Mouse (Mus musculus): Measurements from ENCODE around the gene Gm21974. TPM values are rescaled to one million over a fixed set of nuclear protein-coding genes. Genes with fewer than 3 reads are reported as not detected.
A peak's percentile ranks its signal among the peaks of the same experiment; 100 is the strongest.

The Gm21974 gene
- polyA plus RNA-seq, 2 experiments, result not detected

DNA sequence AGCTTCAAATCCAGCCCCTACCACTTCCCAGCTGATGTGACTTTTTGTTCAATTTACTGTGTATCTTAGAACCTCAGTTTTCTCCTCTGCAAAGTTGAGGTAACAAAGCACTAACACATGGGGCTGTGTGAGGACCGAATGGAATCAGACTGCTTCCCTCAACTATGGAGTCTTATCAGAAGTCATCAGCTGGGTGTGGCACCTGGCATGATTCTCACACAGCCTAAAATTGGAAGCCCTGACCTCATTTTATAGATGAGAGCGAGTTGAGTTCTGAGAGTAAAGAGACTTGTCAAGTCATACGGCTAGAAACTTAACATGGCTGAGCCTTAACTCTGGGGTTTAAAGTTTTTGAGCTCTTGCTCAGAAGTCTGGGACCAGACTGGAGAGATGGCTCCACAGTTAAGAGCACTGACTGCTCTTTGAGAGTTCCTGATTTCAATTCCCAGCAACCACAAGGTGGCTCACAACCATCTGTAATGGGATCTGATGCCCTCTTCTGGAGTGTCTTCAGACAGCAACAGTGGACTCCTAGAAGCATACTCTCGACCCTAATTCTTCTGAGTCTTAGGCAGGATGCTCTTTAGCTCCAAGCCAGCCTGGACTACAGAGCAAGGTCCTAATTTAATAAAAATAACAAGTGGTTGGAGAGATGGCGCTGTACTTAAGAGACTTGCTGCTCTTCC lies 25.0 kb downstream of the Gm21974 start:
- no peak overlapping the region for H3K27ac ChIP-seq (replicated peaks; ENCODE audit: low read depth, low read length)
- H3K4me3 ChIP-seq (replicated peaks; ENCODE audit: low read length), result no peak overlapping the region
- H3K4me1 ChIP-seq (ENCODE audit: control insufficient read depth, insufficient read depth, low read length), result peaks cover 9% of the 10 kb centered on the region
- 86% methylated on average over 5 of the region's 5 CpGs for WGBS
- TF ChIP-seq POLR2A (IDR thresholded peaks at IDR 0.05; ENCODE audit: borderline replicate concordance, extremely low read depth, insufficient read depth, insufficient read length), result no peak
- H3K9ac ChIP-seq (ENCODE audit: low read depth, low read length, severe bottlenecking), result no peak overlapping the region
- DNase-seq (ENCODE audit: low spot score) (no peak), ATAC-seq (ENCODE audit: low FRiP score, low read depth) (no peak)
- H3K9me3 ChIP-seq (ENCODE audit: control insufficient read depth, low read length), result no peaks in the 10 kb centered on the region
- no peaks in the 10 kb centered on the region for H3K27me3 ChIP-seq (ENCODE audit: control insufficient read depth, insufficient read depth, low read length)
- H3K36me3 ChIP-seq (ENCODE audit: control insufficient read depth, insufficient read depth, low read length), result peaks cover 34% of the 10 kb centered on the region
- H3K4me2 ChIP-seq (replicated peaks; ENCODE audit: low read depth, low read length, severe bottlenecking), result no peak overlapping the region

- no peak overlapping the region for H3K4me2 ChIP-seq (replicated peaks; ENCODE audit: low read depth, low read length, severe bottlenecking)
- H3K4me3 ChIP-seq (replicated peaks; ENCODE audit: low read length), result no peak overlapping the region
- no peak overlapping the region for H3K27ac ChIP-seq (replicated peaks; ENCODE audit: low read depth, low read length)
- H3K4me1 ChIP-seq (ENCODE audit: control insufficient read depth, insufficient read depth, low read length), result peaks cover 4% of the 10 kb centered on the region
- no peaks in the 10 kb centered on the region for H3K9me3 ChIP-seq (ENCODE audit: control insufficient read depth, low read length)
- DNase-seq (ENCODE audit: low spot score), result peak; percentile 67
- H3K27me3 ChIP-seq (ENCODE audit: control insufficient read depth, insufficient read depth, low read length), result no peaks in the 10 kb centered on the region
- 70% methylated on average over 3 of the region's 3 CpGs for WGBS
- H3K36me3 ChIP-seq (ENCODE audit: control insufficient read depth, insufficient read depth, low read length), result peaks cover 43% of the 10 kb centered on the region
- ATAC-seq (ENCODE audit: low FRiP score, low read depth), result peak; percentile 55; the same call in 1 of the 2 replicates
- TF ChIP-seq POLR2A (IDR thresholded peaks at IDR 0.05; ENCODE audit: borderline replicate concordance, extremely low read depth, insufficient read depth, insufficient read length), result no peak
- no peak overlapping the region for H3K9ac ChIP-seq (ENCODE audit: low read depth, low read length, severe bottlenecking)
Measured at GRCm38 (mm10) chr7:127869149-127869810, 26.0 kb downstream of the Gm21974 start.

GRCm38 (mm10) chr7:127867641-127868040 lies 27.6 kb downstream of the Gm21974 start:
- Histone ChIP-seq H3K9ac (ENCODE audit: low read depth, low read length, severe bottlenecking) (no peak overlapping the region), H3K36me3 (ENCODE audit: control insufficient read depth, insufficient read depth, low read length) (peaks cover 47% of the 10 kb centered on the region), H3K4me2 (replicated peaks; ENCODE audit: low read depth, low read length, severe bottlenecking) (no peak overlapping the region), H3K27ac (replicated peaks; ENCODE audit: low read depth, low read length) (no peak overlapping the region), H3K4me3 (replicated peaks; ENCODE audit: low read length) (no peak overlapping the region), H3K9me3 (ENCODE audit: control insufficient read depth, low read length) (no peaks in the 10 kb centered on the region), H3K4me1 (ENCODE audit: control insufficient read depth, insufficient read depth, low read length) (no peaks in the 10 kb centered on the region), H3K27me3 (ENCODE audit: control insufficient read depth, insufficient read depth, low read length) (no peaks in the 10 kb centered on the region)
- 96% methylated on average over 18 of the region's 18 CpGs for WGBS
- TF ChIP-seq POLR2A (IDR thresholded peaks at IDR 0.05; ENCODE audit: borderline replicate concordance, extremely low read depth, insufficient read depth, insufficient read length), result no peak
- DNase-seq (ENCODE audit: low spot score), result no peak
- ATAC-seq (ENCODE audit: low FRiP score, low read depth), result no peak

- Histone ChIP-seq H3K36me3 (ENCODE audit: control insufficient read depth, insufficient read depth, low read length) (peaks cover 41% of the 10 kb centered on the region), H3K4me2 (replicated peaks; ENCODE audit: low read depth, low read length, severe bottlenecking) (no peak overlapping the region), H3K4me3 (replicated peaks; ENCODE audit: low read length) (no peak overlapping the region), H3K4me1 (ENCODE audit: control insufficient read depth, insufficient read depth, low read length) (no peaks in the 10 kb centered on the region), H3K9ac (ENCODE audit: low read depth, low read length, severe bottlenecking) (no peak overlapping the region), H3K9me3 (ENCODE audit: control insufficient read depth, low read length) (no peaks in the 10 kb centered on the region), H3K27ac (replicated peaks; ENCODE audit: low read depth, low read length) (no peak overlapping the region), H3K27me3 (ENCODE audit: control insufficient read depth, insufficient read depth, low read length) (no peaks in the 10 kb centered on the region)
- ATAC-seq (ENCODE audit: low FRiP score, low read depth) (no peak), DNase-seq (ENCODE audit: low spot score) (no peak)
- WGBS, result 96% methylated on average over 12 of the region's 12 CpGs
- TF ChIP-seq POLR2A (IDR thresholded peaks at IDR 0.05; ENCODE audit: borderline replicate concordance, extremely low read depth, insufficient read depth, insufficient read length), result no peak
Measured at GRCm38 (mm10) chr7:127866434-127866833, 28.8 kb downstream of the Gm21974 start.

GRCm38 (mm10) chr7:127858258-127858657 lies 37.0 kb downstream of the Gm21974 start:
- DNase-seq (ENCODE audit: low spot score) (no peak), ATAC-seq (ENCODE audit: low FRiP score, low read depth) (no peak)
- H3K27ac ChIP-seq (replicated peaks; ENCODE audit: low read depth, low read length), result no peak overlapping the region
- no peaks in the 10 kb centered on the region for H3K4me1 ChIP-seq (ENCODE audit: control insufficient read depth, insufficient read depth, low read length)
- no peak overlapping the region for H3K4me2 ChIP-seq (replicated peaks; ENCODE audit: low read depth, low read length, severe bottlenecking)
- H3K4me3 ChIP-seq (replicated peaks; ENCODE audit: low read length), result no peak overlapping the region
- no peaks in the 10 kb centered on the region for H3K36me3 ChIP-seq (ENCODE audit: control insufficient read depth, insufficient read depth, low read length)
- no peak for TF ChIP-seq POLR2A (IDR thresholded peaks at IDR 0.05; ENCODE audit: borderline replicate concordance, extremely low read depth, insufficient read depth, insufficient read length)
- 93% methylated on average over 6 of the region's 6 CpGs for WGBS
- no peak overlapping the region for H3K9ac ChIP-seq (ENCODE audit: low read depth, low read length, severe bottlenecking)
- H3K9me3 ChIP-seq (ENCODE audit: control insufficient read depth, low read length), result no peaks in the 10 kb centered on the region
- no peaks in the 10 kb centered on the region for H3K27me3 ChIP-seq (ENCODE audit: control insufficient read depth, insufficient read depth, low read length)

Data from limb, embryonic 14.5 days (tissue).